Mouse (Mus musculus) c-Kit-positive CD71-positive TER-119-negative erythroid progenitor cells, embryonic 14.5 days (primary cell): Measurements from ENCODE around the gene Fmr1.
"Not testable (repeated sequence)": the region's sequence is repeated elsewhere in the genome, so short reads cannot be mapped to it uniquely, and the experiment has no call there.

ENCODE experiments used
- DNase-seq: peaks from one replicate; pipeline ENCODE4 v3.0.0-alpha.2; 2013; ENCODE audit warnings: low read depth

Gene Fmr1

DNA sequence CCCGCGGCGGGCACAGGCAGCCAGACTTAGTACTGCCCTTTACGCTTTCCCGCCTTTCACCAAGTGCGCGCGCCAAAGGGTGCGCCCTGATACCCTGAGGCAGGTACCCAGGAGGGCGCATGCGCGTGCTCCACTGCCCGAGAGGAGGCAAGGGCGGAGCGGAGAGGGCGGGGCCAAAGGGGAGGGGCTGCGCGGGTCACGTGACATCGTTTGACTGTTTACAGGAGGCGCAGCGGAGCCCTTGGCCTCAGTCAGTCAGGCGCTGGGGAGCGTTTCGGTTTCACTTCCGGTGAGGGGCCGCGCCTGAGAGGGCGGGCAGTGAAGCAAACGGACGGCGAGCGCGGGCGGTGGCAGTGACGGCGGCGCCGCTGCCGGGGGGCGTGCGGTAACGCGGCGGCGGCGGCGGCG, at the start of gene Fmr1:
TSS of gene Fmr1 (plus strand) at position 209 of the 408 bp plus-strand sequence.
- DNase-seq, result peak; percentile 76

DNA sequence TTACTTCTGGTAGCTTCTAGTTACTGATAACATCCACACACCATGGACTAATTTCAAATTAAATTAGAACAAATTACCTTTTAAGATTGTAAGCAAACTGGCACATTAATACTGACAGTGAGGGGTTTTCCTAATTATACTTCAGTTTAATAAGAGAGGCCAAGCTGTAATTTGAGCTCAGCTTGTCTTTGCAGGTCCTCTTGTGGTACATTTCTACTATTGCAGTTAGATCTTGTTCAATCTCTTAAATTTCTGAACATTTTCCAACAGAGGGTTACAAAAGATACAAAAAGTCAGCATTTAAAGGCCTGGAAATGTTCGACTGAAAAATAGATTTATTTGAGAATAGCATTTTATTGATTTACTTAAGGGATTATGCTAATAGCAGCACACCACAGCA, 36.7 kb upstream of the Fmr1 start:
- DNase-seq, result no peak

DNA sequence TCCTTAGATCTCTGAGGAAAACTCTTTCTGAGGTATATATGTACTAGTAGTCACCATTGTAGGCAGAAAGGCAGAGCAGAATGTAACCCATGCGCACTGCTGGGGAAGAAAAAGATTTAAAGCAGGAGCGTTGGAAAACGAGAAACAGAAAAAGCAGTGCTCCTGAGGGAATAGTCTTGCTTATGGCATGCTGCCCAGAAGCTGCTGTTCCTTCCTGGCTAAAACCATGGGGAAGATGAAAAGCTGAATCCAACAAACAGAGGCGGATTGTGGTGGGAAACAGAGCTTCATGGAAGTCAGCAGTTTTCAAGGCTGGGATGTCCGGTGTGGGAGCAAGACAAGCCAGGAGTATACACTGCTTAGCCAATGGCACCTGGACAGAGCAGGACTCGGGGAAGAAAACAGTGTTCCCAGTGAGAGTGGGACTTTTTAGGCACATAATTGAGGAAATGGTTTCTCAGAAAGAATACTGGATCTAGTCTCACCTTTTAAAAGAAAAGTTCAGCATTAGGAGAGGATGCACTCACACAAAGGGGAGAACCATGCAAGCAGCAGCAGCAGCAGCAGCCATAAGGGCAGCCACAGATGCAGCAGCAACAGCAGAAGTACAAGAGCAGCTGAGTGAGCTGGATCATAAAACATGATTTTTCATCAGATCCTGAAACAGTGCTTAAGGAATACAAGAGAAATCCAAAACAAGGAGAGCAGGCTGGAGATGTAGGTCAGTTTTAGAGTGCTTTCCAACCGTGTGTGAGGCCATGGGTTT, 33.0 kb upstream of the Fmr1 start:
- no peak for DNase-seq

DNA sequence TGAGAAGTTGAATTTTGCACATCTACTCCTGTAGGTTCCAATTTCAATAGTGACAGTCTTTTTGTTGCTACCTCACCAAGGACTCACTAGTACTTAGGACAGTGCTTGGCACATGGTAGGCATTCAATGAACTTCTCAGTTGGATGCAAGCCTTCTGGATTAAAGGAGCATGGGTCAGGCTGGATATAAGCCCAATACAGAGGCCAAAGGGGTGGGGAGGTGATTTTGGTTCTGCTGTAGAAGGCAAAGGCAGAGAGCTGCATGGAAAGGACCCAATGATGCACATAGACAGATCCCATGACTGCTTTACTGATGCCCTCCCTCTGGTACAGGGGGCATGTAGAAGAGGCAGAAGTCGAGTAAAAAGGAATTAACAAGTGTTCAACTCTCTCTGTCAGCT, 833 bp upstream of the Fmr1 start:
- no peak for DNase-seq

DNA sequence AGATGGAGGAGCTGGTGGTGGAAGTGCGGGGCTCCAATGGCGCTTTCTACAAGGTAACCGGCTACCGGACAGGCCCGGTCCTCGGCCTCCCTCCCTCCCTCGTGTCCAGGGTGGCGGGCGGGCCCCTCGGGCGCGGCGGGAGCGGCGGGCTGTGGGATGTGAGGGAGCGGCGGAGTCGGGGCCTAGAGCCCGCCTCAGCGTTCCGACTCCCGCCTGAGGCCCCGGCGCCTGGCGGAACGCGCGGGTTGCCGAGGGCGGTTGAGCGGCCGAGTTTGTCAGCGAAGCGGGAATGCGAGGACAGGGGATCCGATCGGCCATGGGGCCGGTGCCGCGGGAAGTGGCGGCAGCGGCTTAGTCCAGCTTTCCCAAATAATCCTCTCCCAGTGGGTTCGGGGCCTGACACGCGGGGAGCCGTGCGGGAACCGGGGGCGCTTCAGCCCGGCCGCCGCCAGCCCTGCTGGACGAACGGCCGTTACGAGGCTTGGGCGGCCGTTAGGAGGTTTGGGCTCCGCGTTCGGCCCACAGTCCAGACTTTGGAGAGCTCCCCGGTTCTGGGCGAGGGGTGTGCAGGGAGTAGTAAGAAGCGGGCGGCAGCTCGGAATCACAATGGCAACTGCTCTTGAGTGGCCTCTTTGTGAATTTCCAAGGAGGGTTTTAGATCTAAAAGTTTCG, 610 bp downstream of the Fmr1 start:
- no peak for DNase-seq

DNA sequence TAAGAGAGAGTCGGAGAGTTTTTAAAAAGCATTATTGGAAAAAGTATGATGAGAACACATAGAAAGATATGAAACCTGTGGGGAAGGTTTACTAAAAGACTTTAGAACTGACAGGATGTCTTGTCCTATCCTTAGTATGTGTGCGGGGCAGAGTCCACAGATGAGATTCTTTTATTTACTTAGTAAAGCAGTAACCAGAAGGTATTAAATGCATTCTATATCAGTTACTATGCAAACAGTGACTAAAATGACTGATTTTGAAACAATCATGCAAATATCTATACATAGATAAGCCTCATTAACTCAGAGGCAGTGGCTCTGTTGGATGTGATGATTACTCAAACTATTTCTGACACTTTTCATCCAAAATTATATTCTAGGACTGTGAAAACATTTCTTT, 6.4 kb downstream of the Fmr1 start:
- DNase-seq, result no peak

DNA sequence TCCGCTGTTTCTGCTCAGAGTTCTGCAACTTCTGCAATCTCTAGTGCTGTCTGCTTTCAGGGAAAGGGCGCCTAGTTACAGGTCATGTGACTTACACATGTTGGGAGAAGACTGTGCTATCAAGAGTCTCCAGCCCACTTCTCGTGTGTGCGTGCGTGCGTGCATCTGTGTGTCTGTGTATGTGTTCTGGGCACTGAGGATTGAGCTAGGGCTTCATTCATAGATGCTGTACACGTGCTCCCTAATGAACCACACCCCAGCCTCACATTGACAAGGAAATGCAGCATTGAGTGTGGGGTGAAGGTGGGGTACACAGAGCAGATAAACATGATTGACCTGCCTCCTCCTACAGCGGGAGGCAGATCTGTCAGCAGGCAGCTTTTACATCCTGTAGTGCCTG, 13.6 kb downstream of the Fmr1 start:
- DNase-seq, result not testable (repeated sequence)

DNA sequence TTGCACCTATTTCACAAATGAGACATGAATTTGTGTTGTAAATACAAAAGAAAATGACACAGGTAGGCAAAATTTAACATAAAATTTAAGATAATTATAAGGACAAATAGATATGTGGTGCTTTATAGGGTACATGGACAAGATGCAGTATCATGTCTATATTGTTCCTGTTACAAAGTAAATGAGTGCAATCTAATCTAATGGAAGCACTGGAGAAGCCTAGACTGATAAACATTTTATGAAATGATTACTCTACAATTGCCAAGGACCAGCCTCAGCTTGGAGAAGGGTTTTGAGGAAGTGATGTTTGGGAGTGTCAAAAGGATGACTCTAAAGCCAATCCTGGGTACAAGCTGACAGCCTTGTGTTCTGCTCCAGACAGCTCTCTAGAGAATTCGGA, 58.6 kb downstream of the Fmr1 start:
- no peak for DNase-seq

DNA sequence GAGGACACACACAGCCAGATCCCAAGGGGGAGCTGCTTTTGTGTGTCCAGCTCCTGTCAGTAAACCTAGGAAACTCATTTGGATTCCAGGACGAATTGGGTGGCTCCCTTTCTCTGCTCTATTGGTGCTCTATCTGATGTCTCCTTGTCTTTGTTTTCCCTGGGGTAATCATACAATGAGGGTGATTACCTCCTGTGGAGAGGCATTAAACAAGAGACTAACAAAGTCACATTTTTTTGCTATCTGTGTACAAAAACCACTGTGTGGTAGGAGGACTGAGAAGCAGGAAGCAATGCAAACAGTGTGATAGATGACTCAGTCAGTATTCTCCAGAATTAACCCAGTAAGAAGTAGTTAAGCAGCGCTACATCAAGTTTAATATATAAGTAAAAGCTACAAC, 61.7 kb downstream of the Fmr1 start:
- no peak for DNase-seq

DNA sequence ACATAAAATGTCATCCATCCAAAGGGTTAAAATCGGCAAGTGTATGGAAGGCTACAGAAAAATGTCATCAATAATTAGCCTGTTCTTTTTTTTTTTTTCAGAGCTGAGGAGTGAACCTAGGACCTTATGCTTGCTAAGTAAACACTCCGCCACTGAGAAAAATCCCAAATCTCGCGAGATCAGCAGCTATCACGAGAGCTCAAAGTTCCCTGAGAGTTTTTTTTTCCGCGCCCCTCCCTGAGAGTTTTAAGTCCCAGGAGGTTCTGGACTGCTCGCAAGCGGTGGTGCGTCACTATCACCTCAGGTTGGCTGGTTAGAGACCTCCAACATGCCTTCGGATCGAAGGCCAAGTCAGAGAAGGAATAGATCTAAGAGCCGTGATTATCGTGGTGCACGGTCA, 83.3 kb downstream of the Fmr1 start, which contains the start of gene Fmr1nb:
TSS of gene Fmr1nb (plus strand) at position 234 of the 400 bp plus-strand sequence.
- DNase-seq, result no peak
